In genomic region chr5:124225891-124226290, GRCm38 (mm10) we compare ENCODE assay signal across 15 mouse cellular contexts. TPM values are rescaled to one million over a fixed set of nuclear protein-coding genes. Genes with fewer than 3 reads are reported as not detected.
DNase-seq lines count a peak whose midpoint lies in the region; ATAC-seq and TF ChIP-seq lines count a peak whose summit lies in the region.
"Had no signal": no experiment of that assay in that cellular context is flagged by ENCODE, and none has a peak within 500 bp of the region (broad histone marks: within the 10 kb centered on the region; RNA-seq: fewer than 3 reads in every experiment).

No protein-coding gene starts in this region.

- no peak for TF ChIP-seq CTCF in spleen, adult 2 months (IDR thresholded peaks at IDR 0.05; ENCODE audit: extremely low read depth, insufficient read depth, insufficient read length, insufficient replicate concordance)

- no peak overlapping the region for H3K4me2 ChIP-seq in forebrain, embryonic 13.5 days
- H3K4me2 ChIP-seq in liver, embryonic 15.5 days, result no peak overlapping the region
- H3K4me2 ChIP-seq: embryonic facial prominence, embryonic 15.5 days; lung, embryonic 15.5 days had no signal

- no peak for TF ChIP-seq POLR2A in spleen, adult 2 months (IDR thresholded peaks at IDR 0.05; ENCODE audit: low read depth, low read length)

- 92% methylated on average over 7 of the region's 7 CpGs for WGBS in forebrain, embryonic 10.5 days
- WGBS in forebrain, embryonic 13.5 days, result 90% methylated on average over 7 of the region's 7 CpGs
- WGBS in spleen, adult 2 months, result 48% methylated on average over 7 of the region's 7 CpGs
- 36% methylated on average over 7 of the region's 7 CpGs for WGBS in liver, embryonic 15.5 days (ENCODE audit: insufficient replicate concordance)

- no peak overlapping the region for H3K4me3 ChIP-seq in forebrain, embryonic 10.5 days
- H3K4me3 ChIP-seq in forebrain, embryonic 13.5 days, result no peak overlapping the region
- H3K4me3 ChIP-seq in spleen, adult 2 months (ENCODE audit: extremely low read depth, insufficient read depth, insufficient read length), result no peak overlapping the region
- no peak overlapping the region for H3K4me3 ChIP-seq in liver, embryonic 15.5 days (replicated peaks)
- H3K4me3 ChIP-seq: embryonic facial prominence, embryonic 15.5 days; lung, embryonic 15.5 days had no signal

- ATAC-seq in forebrain, embryonic 13.5 days, result no peak
- peak; percentile 51 for ATAC-seq in liver, embryonic 15.5 days (ENCODE audit: insufficient read depth)
- ATAC-seq: Patski had no signal

- H3K9me3 ChIP-seq in forebrain, embryonic 10.5 days, result no peaks in the 10 kb centered on the region
- H3K9me3 ChIP-seq in forebrain, embryonic 13.5 days (replicated peaks), result no peaks in the 10 kb centered on the region
- H3K9me3 ChIP-seq in liver, embryonic 15.5 days (replicated peaks), result no peaks in the 10 kb centered on the region
- H3K9me3 ChIP-seq: embryonic facial prominence, embryonic 15.5 days; lung, embryonic 15.5 days; megakaryocyte, embryonic 14.5 days had no signal

- no peaks in the 10 kb centered on the region for H3K27me3 ChIP-seq in forebrain, embryonic 10.5 days (ENCODE audit: poor library complexity, severe bottlenecking)
- no peaks in the 10 kb centered on the region for H3K27me3 ChIP-seq in forebrain, embryonic 13.5 days
- no peaks in the 10 kb centered on the region for H3K27me3 ChIP-seq in spleen, adult 2 months (ENCODE audit: control insufficient read depth, insufficient read depth, low read length)
- H3K27me3 ChIP-seq in liver, embryonic 15.5 days, result no peaks in the 10 kb centered on the region
- H3K27me3 ChIP-seq: embryonic facial prominence, embryonic 15.5 days; lung, embryonic 15.5 days; megakaryocyte, embryonic 14.5 days; Patski had no signal

- DNase-seq in forebrain, embryonic 10.5 days (ENCODE audit: extremely low spot score, low spot score), result no peak
- DNase-seq in spleen, adult 2 months (ENCODE audit: low read depth in 1 of 2, low spot score in 2 of 2), result peak in 1 of 2 experiments; percentile 21
- no peak for DNase-seq in spleen, adult 18-20 months
- DNase-seq in thymus, postnatal 36 days, result peak; percentile 39 to 69
- DNase-seq in frontal cortex, adult 2 months (ENCODE audit: extremely low spot score in 1 of 2, low spot score in 1 of 2), result no peak
- no peak for DNase-seq in kidney, adult 8-10 months
- DNase-seq: cerebellum, adult 9-11 months; right cerebral cortex, adult 18-20 months had no signal

- 0 out of 2 replicates have a peak overlapping the region, but pooled peaks have one; percentile 20 for H3K27ac ChIP-seq in forebrain, embryonic 10.5 days
- H3K27ac ChIP-seq in forebrain, embryonic 13.5 days, result no peak overlapping the region
- peak overlapping the region; percentile 28; the same call in 1 of the 2 replicates for H3K27ac ChIP-seq in spleen, adult 2 months (ENCODE audit: insufficient read depth, low read length)
- H3K27ac ChIP-seq in liver, embryonic 15.5 days (replicated peaks), result peak overlapping the region; percentile 80
- H3K27ac ChIP-seq: embryonic facial prominence, embryonic 15.5 days; kidney, postnatal 0 days; lung, embryonic 15.5 days had no signal

- no peak overlapping the region for H3K9ac ChIP-seq in forebrain, embryonic 13.5 days
- no peak overlapping the region for H3K9ac ChIP-seq in liver, embryonic 15.5 days
- H3K9ac ChIP-seq: embryonic facial prominence, embryonic 15.5 days; lung, embryonic 15.5 days had no signal

- H3K36me3 ChIP-seq in forebrain, embryonic 10.5 days (replicated peaks), result no peaks in the 10 kb centered on the region; the same call in 1 of the 2 replicates
- no peaks in the 10 kb centered on the region for H3K36me3 ChIP-seq in forebrain, embryonic 13.5 days (ENCODE audit: poor library complexity, severe bottlenecking)
- H3K36me3 ChIP-seq in spleen, adult 2 months (ENCODE audit: control insufficient read depth, insufficient read depth, low read length), result no peaks in the 10 kb centered on the region
- H3K36me3 ChIP-seq in liver, embryonic 15.5 days (replicated peaks), result no peaks in the 10 kb centered on the region
- H3K36me3 ChIP-seq: embryonic facial prominence, embryonic 15.5 days; lung, embryonic 15.5 days had no signal

- peaks cover 15% of the 10 kb centered on the region for H3K4me1 ChIP-seq in forebrain, embryonic 10.5 days
- H3K4me1 ChIP-seq in forebrain, embryonic 13.5 days, result peaks cover 16% of the 10 kb centered on the region; the same call in 1 of the 2 replicates
- peaks cover 27% of the 10 kb centered on the region; the same call in 1 of the 2 replicates for H3K4me1 ChIP-seq in spleen, adult 2 months (ENCODE audit: control insufficient read depth, insufficient read depth, insufficient read length)
- H3K4me1 ChIP-seq in liver, embryonic 15.5 days (replicated peaks), result peaks cover 51% of the 10 kb centered on the region

RNA-seq across cellular contexts. Expression of gene Pitpnm2, which starts 23.7 kb away (rescaled TPM):
- 2.1 and 3.0 TPM in 2 replicates for polyA plus RNA-seq in forebrain, embryonic 10.5 days (2016; fragmentation: Nextera tagmentation; extraction: Ambion mirVana)
- 5.4 and 6.5 TPM in 2 replicates for polyA plus RNA-seq in forebrain, embryonic 13.5 days (2015; fragmentation: Nextera tagmentation; extraction: Ambion mirVana)
- polyA plus RNA-seq in spleen, adult 2 months (2012; rRNA removed), result 65.8 and 97.5 TPM in 2 replicates
- polyA plus RNA-seq in liver, embryonic 15.5 days (2015; fragmentation: Nextera tagmentation; extraction: Ambion mirVana), result 1.5 and 2.2 TPM in 2 replicates
- 195 and 196 TPM in 2 replicates for polyA plus RNA-seq in frontal cortex, adult 2 months (2012; rRNA removed)

Comparison
In these comparisons a context has a peak if more than half of its experiments do, and no peak if none do; other contexts are left out.
1. DNase-seq: peak in thymus, postnatal 36 days (2 of 2); none in forebrain, embryonic 10.5 days (single experiment), spleen, adult 18-20 months (0 of 2), frontal cortex, adult 2 months (0 of 2) and kidney, adult 8-10 months (0 of 2).